Mouse (Mus musculus) heart, embryonic 11.5 days (tissue): Measurements from ENCODE around the gene Aanat. TPM values are rescaled to one million over a fixed set of nuclear protein-coding genes. Genes with fewer than 3 reads are reported as not detected.

ENCODE experiments used
- ATAC-seq: fragments of 200-750 bp; cut with Nextera tagmentation; replicated peaks from 2 replicates; pipeline ENCODE4 v1.8.0; 2017; ENCODE audit warnings: moderate library complexity; ENCODE audit not compliant: insufficient number of reproducible peaks, low FRiP score, low TSS enrichment
- H3K27ac ChIP-seq: fragments of 300-500 bp; sonication (generic); 2 replicates; pipeline ENCODE4 v1.5.1; 2014; ENCODE audit warnings: mild to moderate bottlenecking, low read depth, low read length
- H3K27me3 ChIP-seq: fragments of 300-500 bp; sonication (generic); 2 replicates; pipeline ENCODE4 v1.6.1; 2014; ENCODE audit warnings: mild to moderate bottlenecking, low read length, mixed read lengths; ENCODE audit not compliant: control insufficient read depth, insufficient read depth
- H3K36me3 ChIP-seq: fragments of 300-500 bp; sonication (generic); 2 replicates; pipeline ENCODE4 v1.6.1; 2014; ENCODE audit warnings: mild to moderate bottlenecking, low read length, moderate library complexity, mixed read lengths; ENCODE audit not compliant: control insufficient read depth, insufficient read depth
- H3K4me1 ChIP-seq: fragments of 300-500 bp; sonication (generic); 2 replicates; pipeline ENCODE4 v1.6.1; 2014; ENCODE audit warnings: low read length; ENCODE audit not compliant: control insufficient read depth, insufficient read depth
- H3K4me2 ChIP-seq: fragments of 300-500 bp; sonication (generic); 2 replicates; pipeline ENCODE4 v1.6.1; 2014; ENCODE audit warnings: mild to moderate bottlenecking, moderate library complexity
- H3K4me3 ChIP-seq: fragments of 300-500 bp; sonication (generic); 2 replicates; pipeline ENCODE4 v1.5.1; 2014; ENCODE audit warnings: low read depth, low read length
- H3K9ac ChIP-seq: fragments of 300-500 bp; sonication (generic); 2 replicates; pipeline ENCODE4 v1.6.1; 2014; ENCODE audit warnings: mild to moderate bottlenecking, low read depth, low read length, moderate library complexity
- H3K9me3 ChIP-seq: fragments of 300-500 bp; sonication (generic); replicated peaks from 2 replicates; pipeline ENCODE4 v1.6.1; 2016; ENCODE audit warnings: low read length; ENCODE audit not compliant: control insufficient read depth
- WGBS: fragments of 180-500 bp; shearing (Covaris S2); extraction: QIAGEN DNeasy Blood & Tissue Kit; methylation state at CpG from one replicate; pipeline ENCODE4 v1.1.7; 2014; ENCODE audit not compliant: insufficient replicate concordance; 5-methylcytosine and 5-hydroxymethylcytosine counted together
- polyA plus RNA-seq: library from polyadenylated mRNA; unstranded; fragments of >200 nt; fragmentation: Nextera tagmentation; extraction: Ambion mirVana; gene quantifications from 2 replicates; pipeline ENCODE4 v1.2.1, GENCODE M21; 2014

Gene Aanat
- polyA plus RNA-seq, 1 experiment from 2014 or later = not detected

- no peak overlapping the region for H3K27ac ChIP-seq
- H3K36me3 ChIP-seq = no peaks in the 10 kb centered on the region
- peaks cover 7% of the 10 kb centered on the region for H3K4me1 ChIP-seq
- ATAC-seq = no peak
- H3K27me3 ChIP-seq = no peaks in the 10 kb centered on the region; the same call in 1 of the 2 replicates
- no peak overlapping the region for H3K9ac ChIP-seq
- H3K4me2 ChIP-seq = no peak overlapping the region
- 67% methylated on average over 4 of the region's 4 CpGs for WGBS
- H3K9me3 ChIP-seq = no peaks in the 10 kb centered on the region
- no peak overlapping the region for H3K4me3 ChIP-seq
These were observed 7.1 kb downstream of the Aanat start for GRCm38 (mm10) chr11:116593345-116593744.

- Histone ChIP-seq H3K27me3 (no peaks in the 10 kb centered on the region), H3K27ac (no peak overlapping the region), H3K36me3 (peaks cover 3% of the 10 kb centered on the region), H3K9ac (no peak overlapping the region), H3K9me3 (no peaks in the 10 kb centered on the region), H3K4me1 (no peaks in the 10 kb centered on the region), H3K4me2 (no peak overlapping the region), H3K4me3 (no peak overlapping the region)
- no peak for ATAC-seq
- WGBS = 87% methylated on average over 19 of the region's 19 CpGs
These were observed 10.5 kb downstream of the Aanat start for GRCm38 (mm10) chr11:116596766-116597165.

GRCm38 (mm10) chr11:116598193-116598592, 12.0 kb downstream of the Aanat start:
- H3K9ac ChIP-seq = no peak overlapping the region
- 93% methylated on average over 8 of the region's 8 CpGs for WGBS
- peaks cover 6% of the 10 kb centered on the region for H3K36me3 ChIP-seq
- H3K4me2 ChIP-seq = no peak overlapping the region
- no peak overlapping the region for H3K4me3 ChIP-seq
- no peaks in the 10 kb centered on the region for H3K27me3 ChIP-seq
- no peaks in the 10 kb centered on the region for H3K4me1 ChIP-seq
- no peaks in the 10 kb centered on the region for H3K9me3 ChIP-seq
- no peak overlapping the region for H3K27ac ChIP-seq
- ATAC-seq = no peak

DNA sequence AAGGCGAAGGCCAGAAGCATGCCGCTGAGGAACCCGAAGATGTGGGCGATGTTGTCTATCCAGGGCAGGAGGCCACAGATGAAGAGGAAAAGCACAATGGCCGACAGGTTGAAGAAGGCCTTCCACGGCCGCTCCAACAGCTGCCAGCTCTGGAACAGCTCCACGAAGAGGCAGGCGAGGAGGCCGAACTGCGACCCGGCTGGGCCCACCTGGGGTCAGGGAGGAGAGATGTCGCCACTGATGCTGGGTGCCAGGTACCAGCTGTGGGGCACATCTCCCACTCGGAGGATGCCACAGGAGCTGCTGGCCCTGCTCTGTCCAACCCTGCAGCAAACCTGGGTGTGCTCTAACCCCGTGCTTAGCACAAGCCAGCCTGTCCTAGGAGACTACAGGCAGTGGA, 13.0 kb downstream of the Aanat start:
- Histone ChIP-seq H3K9ac (no peak overlapping the region), H3K9me3 (no peaks in the 10 kb centered on the region), H3K4me2 (no peak overlapping the region), H3K4me3 (no peak overlapping the region), H3K27me3 (no peaks in the 10 kb centered on the region), H3K4me1 (no peaks in the 10 kb centered on the region), H3K27ac (no peak overlapping the region), H3K36me3 (peaks cover 6% of the 10 kb centered on the region)
- WGBS = 89% methylated on average over 15 of the region's 15 CpGs
- no peak for ATAC-seq

- WGBS = 97% methylated on average over 8 of the region's 8 CpGs
- H3K9ac ChIP-seq = no peak overlapping the region
- H3K4me2 ChIP-seq = no peak overlapping the region
- H3K27me3 ChIP-seq = no peaks in the 10 kb centered on the region
- H3K27ac ChIP-seq = no peak overlapping the region
- H3K4me3 ChIP-seq = no peak overlapping the region
- H3K36me3 ChIP-seq = peaks cover 13% of the 10 kb centered on the region
- H3K4me1 ChIP-seq = no peaks in the 10 kb centered on the region
- ATAC-seq = no peak
- no peaks in the 10 kb centered on the region for H3K9me3 ChIP-seq
These were observed 14.9 kb downstream of the Aanat start for GRCm38 (mm10) chr11:116601166-116601565.

DNA sequence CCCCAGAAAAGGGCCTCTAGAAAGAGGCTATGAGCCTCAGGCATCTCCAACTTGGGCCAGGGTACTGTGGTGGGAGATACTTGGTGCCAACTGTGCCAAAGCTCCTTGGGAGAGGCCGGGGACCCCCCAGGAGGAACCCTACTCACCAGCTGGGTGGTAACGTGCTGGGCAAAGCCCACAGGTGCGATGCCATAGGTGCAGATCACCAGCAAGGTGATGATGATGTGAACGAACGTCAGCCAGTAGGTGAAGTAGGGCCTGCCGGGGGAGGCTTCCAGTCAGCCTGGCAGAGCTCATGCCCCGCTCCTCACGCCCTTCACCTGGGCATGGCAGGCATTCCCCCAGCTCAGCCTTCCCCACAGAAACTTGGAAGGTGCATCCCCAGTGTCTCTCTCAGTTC, 15.8 kb downstream of the Aanat start:
- H3K4me3 ChIP-seq = no peak overlapping the region
- 80% methylated on average over 8 of the region's 8 CpGs for WGBS
- H3K36me3 ChIP-seq = peaks cover 13% of the 10 kb centered on the region

DNA sequence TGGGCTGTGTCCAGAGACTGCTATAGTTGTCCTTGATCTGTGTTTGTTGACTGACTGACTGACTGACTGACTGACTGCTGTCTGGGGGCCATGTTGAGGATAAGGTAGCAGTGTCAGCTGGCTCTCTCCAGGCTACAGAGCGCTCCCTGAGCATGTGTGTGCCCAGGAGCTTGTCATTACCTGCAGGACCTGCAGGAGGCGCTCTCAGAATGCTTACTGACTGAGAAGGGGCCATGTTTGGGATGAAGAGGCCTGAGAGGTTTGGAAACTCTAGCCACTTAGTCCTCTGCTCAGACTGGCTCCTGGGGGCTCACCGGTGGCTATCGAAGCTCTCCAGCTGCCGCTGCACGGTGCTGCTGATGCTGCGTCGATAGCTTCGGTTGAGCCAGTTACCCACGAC, 17.1 kb downstream of the Aanat start:
- H3K4me3 ChIP-seq = no peak overlapping the region
- H3K4me1 ChIP-seq = no peaks in the 10 kb centered on the region
- no peaks in the 10 kb centered on the region for H3K27me3 ChIP-seq
- no peaks in the 10 kb centered on the region for H3K9me3 ChIP-seq
- peaks cover 13% of the 10 kb centered on the region for H3K36me3 ChIP-seq
- no peak overlapping the region for H3K9ac ChIP-seq
- 85% methylated on average over 10 of the region's 10 CpGs for WGBS
- H3K27ac ChIP-seq = no peak overlapping the region
- no peak for ATAC-seq
- H3K4me2 ChIP-seq = no peak overlapping the region

More for the DNA sequence above, 15.8 kb downstream of the Aanat start:
- Histone ChIP-seq H3K9me3 (no peaks in the 10 kb centered on the region), H3K27me3 (no peaks in the 10 kb centered on the region), H3K4me2 (no peak overlapping the region), H3K9ac (no peak overlapping the region), H3K4me1 (no peaks in the 10 kb centered on the region), H3K27ac (no peak overlapping the region)
- no peak for ATAC-seq

DNA sequence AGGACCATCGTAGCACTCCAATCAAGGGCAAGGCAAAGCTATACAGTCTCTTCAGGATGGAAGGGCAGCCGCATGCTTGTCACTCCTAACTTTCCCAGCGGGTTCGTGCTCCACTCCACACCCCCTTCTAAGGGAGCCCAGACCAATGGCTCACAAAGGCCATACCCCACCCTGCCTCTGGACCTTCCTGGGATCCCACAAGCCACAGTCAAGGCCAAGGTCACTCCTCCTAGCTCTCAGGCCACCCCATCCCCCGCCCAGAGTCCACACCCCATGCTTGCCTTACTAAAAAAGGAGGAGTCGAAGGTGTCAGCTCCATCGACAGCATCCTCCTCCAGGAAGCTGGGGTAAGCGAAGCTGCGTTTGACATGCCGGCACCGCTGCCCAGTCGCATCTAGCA, 17.9 kb downstream of the Aanat start:
- Histone ChIP-seq H3K27me3 (no peaks in the 10 kb centered on the region), H3K36me3 (peaks cover 13% of the 10 kb centered on the region; the same call in 1 of the 2 replicates), H3K9ac (no peak overlapping the region), H3K27ac (no peak overlapping the region), H3K4me2 (no peak overlapping the region), H3K4me3 (no peak overlapping the region), H3K4me1 (peaks cover 2% of the 10 kb centered on the region; the same call in 1 of the 2 replicates), H3K9me3 (no peaks in the 10 kb centered on the region)
- 84% methylated on average over 12 of the region's 12 CpGs for WGBS
- ATAC-seq = no peak

DNA sequence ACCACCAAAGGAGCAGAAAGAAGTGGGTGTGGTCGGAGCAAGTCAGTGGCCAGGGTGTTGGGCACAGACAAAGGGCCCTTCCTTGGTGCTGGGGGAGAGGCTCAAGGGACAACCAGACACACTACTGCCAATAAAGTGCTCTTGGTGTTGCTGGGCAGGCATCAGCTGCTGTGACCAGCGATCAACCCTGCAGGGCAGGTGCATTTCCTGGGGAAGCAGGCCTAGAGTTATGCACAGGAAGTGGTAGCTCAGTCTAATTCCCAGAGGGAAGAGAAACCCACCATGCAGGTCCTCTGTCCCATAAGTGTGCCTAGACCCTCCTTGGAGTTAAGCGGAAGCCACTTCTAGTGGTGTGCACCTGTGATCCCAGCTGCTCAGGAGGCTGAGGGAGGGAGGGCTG, 21.5 kb downstream of the Aanat start:
- no peak overlapping the region for H3K27ac ChIP-seq
- H3K9ac ChIP-seq = no peak overlapping the region
- H3K36me3 ChIP-seq = peaks cover 7% of the 10 kb centered on the region; the same call in 1 of the 2 replicates
- peaks cover 11% of the 10 kb centered on the region; the same call in 1 of the 2 replicates for H3K4me1 ChIP-seq
- WGBS = 92% methylated on average over 3 of the region's 3 CpGs
- H3K27me3 ChIP-seq = no peaks in the 10 kb centered on the region
- ATAC-seq = no peak
- no peak overlapping the region for H3K4me3 ChIP-seq
- H3K4me2 ChIP-seq = no peak overlapping the region
- no peaks in the 10 kb centered on the region for H3K9me3 ChIP-seq
